Mouse (Mus musculus): ENCODE results near the gene Vsig10.

DNA sequence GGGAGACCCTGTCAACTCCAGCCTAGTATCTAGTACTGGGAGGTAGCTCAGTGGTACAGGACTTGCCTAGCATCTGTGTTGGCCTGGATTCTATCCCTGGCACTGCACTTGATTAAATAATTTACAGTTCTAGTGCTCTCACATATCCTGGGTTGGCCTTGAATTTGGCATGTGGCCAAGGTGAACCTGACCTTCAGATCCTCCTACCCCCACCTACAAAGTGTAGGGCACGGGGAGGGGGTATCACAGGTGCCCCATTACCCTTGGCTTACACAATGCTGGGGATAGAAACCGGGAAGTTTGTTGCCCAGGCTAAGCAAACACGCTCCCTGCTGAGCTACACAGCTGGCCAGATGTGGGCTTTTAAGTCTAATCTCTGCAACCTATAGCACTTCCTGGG is 16.0 kb upstream of the Vsig10 start:
- TF ChIP-seq CTCF (IDR thresholded peaks at IDR 0.05; ENCODE audit: borderline replicate concordance, insufficient read depth, low read length) = no peak
- no peak for TF ChIP-seq POLR2A (IDR thresholded peaks at IDR 0.05; ENCODE audit: low read depth, low read length)
